Mouse (Mus musculus) intestine, embryonic 14.5 days (tissue): Measurements from ENCODE around the gene Angpt4. TPM values are rescaled to one million over a fixed set of nuclear protein-coding genes. Genes with fewer than 3 reads are reported as not detected.
A peak's percentile ranks its signal among the peaks of the same experiment; 100 is the strongest.

Experiments
- ATAC-seq: fragments of 200-750 bp; cut with Nextera tagmentation; replicated peaks from 2 replicates; pipeline ENCODE4 v1.8.0; 2017; ENCODE audit warnings: low read depth, moderate number of reproducible peaks, moderate TSS enrichment, moderate library complexity; ENCODE audit not compliant: low FRiP score, low TSS enrichment
- DNase-seq: peaks from one replicate; pipeline ENCODE4 v3.0.0-alpha.2; 2018; ENCODE audit warnings: low spot score
- H3K27ac ChIP-seq: fragments of 300-500 bp; sonication (generic); 2 replicates; pipeline ENCODE4 v1.5.1; 2014; ENCODE audit warnings: low read depth, mild to moderate bottlenecking, control low read depth
- H3K27me3 ChIP-seq: fragments of 300-500 bp; sonication (generic); replicated peaks from 2 replicates; pipeline ENCODE4 v1.6.1; 2014; ENCODE audit warnings: low read length, control low read depth; ENCODE audit not compliant: control insufficient read depth, insufficient read depth
- H3K36me3 ChIP-seq: fragments of 300-500 bp; sonication (generic); 2 replicates; pipeline ENCODE4 v1.6.1; 2014; ENCODE audit warnings: low read length, control low read depth; ENCODE audit not compliant: control insufficient read depth, insufficient read depth
- H3K4me1 ChIP-seq: fragments of 300-500 bp; sonication (generic); replicated peaks from 2 replicates; pipeline ENCODE4 v1.6.1; 2014; ENCODE audit warnings: low read length, control low read depth, mixed read lengths; ENCODE audit not compliant: control insufficient read depth, insufficient read depth
- H3K4me2 ChIP-seq: fragments of 300-500 bp; sonication (generic); 2 replicates; pipeline ENCODE4 v1.6.1; 2014; ENCODE audit warnings: low read length
- H3K4me3 ChIP-seq: fragments of 300-500 bp; sonication (generic); 2 replicates; pipeline ENCODE4 v1.5.1; 2014; ENCODE audit warnings: low read depth, low read length, control low read depth, mixed read lengths
- H3K9ac ChIP-seq: fragments of 300-500 bp; sonication (generic); 2 replicates; pipeline ENCODE4 v1.6.1; 2014; ENCODE audit warnings: mild to moderate bottlenecking, low read length
- H3K9me3 ChIP-seq: fragments of 300-500 bp; sonication (generic); 2 replicates; pipeline ENCODE4 v1.6.1; 2016; ENCODE audit warnings: low read length, control low read depth; ENCODE audit not compliant: control insufficient read depth
- WGBS: fragments of 180-500 bp; shearing (Covaris S2); extraction: QIAGEN DNeasy Blood & Tissue Kit; methylation state at CpG from one replicate; pipeline ENCODE4 v1.1.7; 2014; 5-methylcytosine and 5-hydroxymethylcytosine counted together
- polyA plus RNA-seq: library from polyadenylated mRNA; unstranded; fragments of >200 nt; fragmentation: Nextera tagmentation; extraction: Ambion mirVana; gene quantifications from 2 replicates; pipeline ENCODE4 v1.2.1, GENCODE M21; 2014

Gene Angpt4
- polyA plus RNA-seq, 1 experiment from 2014 or later, result 1.2 TPM

- ATAC-seq (no peak), DNase-seq (no peak)
- 81% methylated on average over 4 of the region's 4 CpGs for WGBS
- Histone ChIP-seq H3K27me3 (0 out of 2 replicates have a peak, but pooled peaks cover 4% of the 10 kb centered on the region), H3K4me3 (no peak overlapping the region), H3K9ac (no peak overlapping the region), H3K9me3 (no peaks in the 10 kb centered on the region), H3K4me2 (no peak overlapping the region), H3K4me1 (peaks cover 26% of the 10 kb centered on the region), H3K36me3 (0 out of 2 replicates have a peak, but pooled peaks cover 5% of the 10 kb centered on the region), H3K27ac (no peak overlapping the region)
Measured at GRCm38 (mm10) chr2:151977689-151978440, 66.9 kb downstream of the Angpt4 start.

GRCm38 (mm10) chr2:151978494-151978893, 67.5 kb downstream of the Angpt4 start:
- ATAC-seq (no peak), DNase-seq (no peak)
- peaks cover 26% of the 10 kb centered on the region for H3K4me1 ChIP-seq
- 0 out of 2 replicates have a peak, but pooled peaks cover 4% of the 10 kb centered on the region for H3K27me3 ChIP-seq
- WGBS, result 80% methylated on average over 6 of the region's 6 CpGs
- H3K27ac ChIP-seq, result no peak overlapping the region
- 0 out of 2 replicates have a peak, but pooled peaks cover 5% of the 10 kb centered on the region for H3K36me3 ChIP-seq
- H3K4me2 ChIP-seq, result peak overlapping the region; percentile 76
- H3K9ac ChIP-seq, result no peak overlapping the region
- H3K9me3 ChIP-seq, result no peaks in the 10 kb centered on the region
- H3K4me3 ChIP-seq, result no peak overlapping the region

- Histone ChIP-seq H3K4me3 (peak within 1 kb of the TSS; percentile 89), H3K27ac (peak within 1 kb of the TSS; percentile 69; the same call in 1 of the 2 replicates), H3K27me3 (0 out of 2 replicates have a peak, but pooled peaks cover 2% of the 10 kb centered on the region), H3K9me3 (no peaks in the 10 kb centered on the region), H3K9ac (peak within 1 kb of the TSS; percentile 75), H3K36me3 (0 out of 2 replicates have a peak, but pooled peaks cover 5% of the 10 kb centered on the region), H3K4me2 (peak within 1 kb of the TSS; percentile 76), H3K4me1 (peaks cover 26% of the 10 kb centered on the region)
- peak; percentile 89 for DNase-seq
- peak; percentile 90 for ATAC-seq
- WGBS, result under 1% methylated on average over 45 of the region's 46 CpGs
Measured at GRCm38 (mm10) chr2:151979470-151980354, 68.7 kb downstream of the Angpt4 start, which contains the start of gene Fam110a. Fam110a (minus strand) TSS chr2:151980219.

- 0 out of 2 replicates have a peak, but pooled peaks cover 5% of the 10 kb centered on the region for H3K36me3 ChIP-seq
- H3K27me3 ChIP-seq, result no peaks in the 10 kb centered on the region
- peaks cover 28% of the 10 kb centered on the region for H3K4me1 ChIP-seq
- 31% methylated on average over 3 of the region's 3 CpGs for WGBS
- H3K27ac ChIP-seq, result no peak overlapping the region
- ATAC-seq, result peak; percentile 28
- peak overlapping the region; percentile 75; the same call in 1 of the 2 replicates for H3K9ac ChIP-seq
- peak overlapping the region; percentile 89 for H3K4me3 ChIP-seq
- no peaks in the 10 kb centered on the region for H3K9me3 ChIP-seq
- DNase-seq, result no peak
- H3K4me2 ChIP-seq, result peak overlapping the region; percentile 76
Measured at GRCm38 (mm10) chr2:151980355-151980693, 69.3 kb downstream of the Angpt4 start.

- no peak overlapping the region for H3K27ac ChIP-seq
- H3K4me3 ChIP-seq, result no peak overlapping the region
- no peak overlapping the region for H3K9ac ChIP-seq
- 67% methylated on average over 6 of the region's 6 CpGs for whole genome bisulfite sequencing
- H3K4me2 ChIP-seq, result no peak overlapping the region
- ATAC-seq, result no peak
- 0 out of 2 replicates have a peak, but pooled peaks cover 5% of the 10 kb centered on the region for H3K36me3 ChIP-seq
- DNase-seq, result no peak
- no peaks in the 10 kb centered on the region for H3K9me3 ChIP-seq
- H3K4me1 ChIP-seq, result peaks cover 27% of the 10 kb centered on the region
- H3K27me3 ChIP-seq, result no peaks in the 10 kb centered on the region
Measured at GRCm38 (mm10) chr2:151981268-151981667, 70.3 kb downstream of the Angpt4 start.

GRCm38 (mm10) chr2:151982476-151982875, 71.5 kb downstream of the Angpt4 start:
- no peak overlapping the region for H3K27ac ChIP-seq
- ATAC-seq (no peak), DNase-seq (no peak)
- H3K4me2 ChIP-seq, result no peak overlapping the region
- H3K4me1 ChIP-seq, result peaks cover 23% of the 10 kb centered on the region
- no peak overlapping the region for H3K4me3 ChIP-seq
- H3K27me3 ChIP-seq, result no peaks in the 10 kb centered on the region
- H3K9me3 ChIP-seq, result no peaks in the 10 kb centered on the region
- H3K9ac ChIP-seq, result no peak overlapping the region
- H3K36me3 ChIP-seq, result no peaks in the 10 kb centered on the region

- 62% methylated on average over 9 of the region's 9 CpGs for WGBS
- H3K9ac ChIP-seq, result no peak overlapping the region
- ATAC-seq (no peak), DNase-seq (no peak)
- H3K4me3 ChIP-seq, result no peak overlapping the region
- no peak overlapping the region for H3K27ac ChIP-seq
- peaks cover 11% of the 10 kb centered on the region; the same call in 1 of the 2 replicates for H3K4me1 ChIP-seq
- no peak overlapping the region for H3K4me2 ChIP-seq
- no peaks in the 10 kb centered on the region for H3K36me3 ChIP-seq
- H3K27me3 ChIP-seq, result no peaks in the 10 kb centered on the region
- no peaks in the 10 kb centered on the region for H3K9me3 ChIP-seq
Measured at GRCm38 (mm10) chr2:151984019-151984418, 73.0 kb downstream of the Angpt4 start.

GRCm38 (mm10) chr2:151985426-151986172, 74.6 kb downstream of the Angpt4 start:
- H3K4me3 ChIP-seq, result no peak overlapping the region
- H3K4me1 ChIP-seq, result 0 out of 2 replicates have a peak, but pooled peaks cover 2% of the 10 kb centered on the region
- no peak overlapping the region for H3K4me2 ChIP-seq
- DNase-seq, result no peak
- no peak for ATAC-seq
- no peak overlapping the region for H3K9ac ChIP-seq
- H3K9me3 ChIP-seq, result no peaks in the 10 kb centered on the region
- H3K36me3 ChIP-seq, result no peaks in the 10 kb centered on the region
- H3K27ac ChIP-seq, result no peak overlapping the region
- no peaks in the 10 kb centered on the region for H3K27me3 ChIP-seq
- 43% methylated on average over 7 of the region's 7 CpGs for WGBS
